Mouse (Mus musculus): ENCODE data around the gene Msantd3. TPM values are rescaled to one million over a fixed set of nuclear protein-coding genes. Genes with fewer than 3 reads are reported as not detected.

The Msantd3 gene
- total RNA-seq (2021), result 10 to 100 TPM; 22.0 to 22.6 TPM
- long read RNA-seq, experiment 1, transcript Msantd3-203 (3 exons, 1,597 nt), result major isoform, 42 of 51 reads
- long read RNA-seq, experiment 1, partial matches to known transcripts, result 1 of 51 reads
- long read RNA-seq, experiment 1, other reads (novel, unspliced or antisense), result 4 of 51 reads
- long read RNA-seq, experiment 2, transcript Msantd3-203 (3 exons, 1,597 nt), result major isoform, 24 of 30 reads
- long read RNA-seq, experiment 2, partial matches to known transcripts, result 1 of 30 reads
- long read RNA-seq, experiment 2, other reads (novel, unspliced or antisense), result 1 of 30 reads

DNA sequence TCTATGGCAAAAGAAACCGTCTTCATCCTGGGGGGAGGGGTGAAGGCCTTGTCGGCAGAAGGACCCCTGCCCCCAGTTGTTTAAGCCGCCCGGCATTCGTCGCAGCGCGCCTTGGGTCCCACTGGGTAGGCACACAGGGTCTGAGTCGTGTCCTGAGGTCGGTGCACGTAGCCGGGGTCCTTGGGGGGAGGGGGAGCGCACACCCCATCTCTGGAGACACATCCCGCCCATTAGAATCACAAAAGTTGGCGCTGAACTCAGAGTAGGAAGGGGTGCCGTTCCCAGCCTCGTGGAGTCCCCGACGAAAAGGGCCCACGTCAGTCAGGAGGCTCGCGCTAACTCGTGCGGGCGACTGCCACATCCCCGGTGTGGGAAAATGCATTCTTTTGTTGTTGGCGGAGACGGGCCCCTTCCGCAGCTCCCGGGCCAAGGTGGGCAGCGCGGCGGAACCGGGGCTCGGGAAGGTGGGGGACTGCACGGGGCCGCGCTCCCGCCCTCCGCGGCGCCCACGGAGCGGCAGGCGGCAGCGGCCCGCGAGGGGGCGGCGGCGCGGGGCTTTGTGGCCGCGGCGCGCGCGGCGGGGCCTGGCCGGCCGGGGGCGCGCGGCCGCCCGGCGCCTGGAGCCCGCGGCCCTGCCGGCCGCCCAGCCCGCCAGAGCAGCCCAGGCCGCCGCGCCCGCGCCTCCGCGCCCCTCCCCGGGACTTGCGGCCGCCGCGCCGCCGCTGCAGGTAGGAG lies at the start of gene Msantd3:
Msantd3 (plus strand) TSS at position 95 of the 735 bp plus-strand sequence.
- DNase-seq, result peak; percentile 56

- DNase-seq, result no peak
These were observed 48.4 kb upstream of the Msantd3 start for GRCm38 (mm10) chr4:48491290-48491743.

GRCm38 (mm10) chr4:48492510-48492909 lies 47.2 kb upstream of the Msantd3 start:
- DNase-seq, result no peak

DNA sequence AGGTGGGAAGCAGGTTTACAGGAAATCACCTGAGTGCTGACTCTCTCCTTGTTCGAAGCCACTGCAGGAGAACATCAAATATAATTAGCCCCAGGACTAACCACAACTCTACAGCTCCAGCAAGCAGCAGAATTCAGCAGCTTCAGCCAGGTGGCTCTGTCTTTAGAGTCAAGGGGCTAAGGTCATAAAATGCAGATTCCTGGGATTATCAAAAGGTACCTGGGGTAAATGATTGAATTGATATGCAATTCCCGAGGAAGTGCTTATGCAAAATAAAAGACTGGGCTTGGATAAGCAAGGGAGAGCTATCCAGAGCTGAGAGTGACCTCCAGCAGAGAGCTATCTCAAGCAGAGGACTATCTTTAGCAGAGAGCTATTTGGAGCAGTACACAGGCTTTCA lies 28.9 kb upstream of the Msantd3 start:
- no peak for DNase-seq

DNA sequence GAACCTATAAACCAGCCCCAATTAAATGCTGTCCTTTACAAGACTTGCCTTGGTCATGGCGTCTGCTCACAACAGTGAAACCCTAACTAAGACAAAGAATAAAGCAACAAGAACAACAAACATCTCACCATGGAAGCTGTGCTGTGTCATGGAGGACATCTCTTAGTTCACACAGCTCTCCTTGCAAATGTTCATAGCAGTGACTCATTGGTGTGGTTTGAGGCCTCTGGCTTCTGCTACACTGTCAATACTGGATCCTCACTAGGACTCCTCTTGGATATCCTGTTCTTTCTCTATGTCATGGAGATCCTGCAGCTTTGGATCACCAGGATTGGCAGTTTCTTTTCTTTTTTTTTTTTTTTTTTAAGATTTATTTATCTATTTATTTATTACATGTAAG lies 10.2 kb upstream of the Msantd3 start:
- no peak for DNase-seq

DNA sequence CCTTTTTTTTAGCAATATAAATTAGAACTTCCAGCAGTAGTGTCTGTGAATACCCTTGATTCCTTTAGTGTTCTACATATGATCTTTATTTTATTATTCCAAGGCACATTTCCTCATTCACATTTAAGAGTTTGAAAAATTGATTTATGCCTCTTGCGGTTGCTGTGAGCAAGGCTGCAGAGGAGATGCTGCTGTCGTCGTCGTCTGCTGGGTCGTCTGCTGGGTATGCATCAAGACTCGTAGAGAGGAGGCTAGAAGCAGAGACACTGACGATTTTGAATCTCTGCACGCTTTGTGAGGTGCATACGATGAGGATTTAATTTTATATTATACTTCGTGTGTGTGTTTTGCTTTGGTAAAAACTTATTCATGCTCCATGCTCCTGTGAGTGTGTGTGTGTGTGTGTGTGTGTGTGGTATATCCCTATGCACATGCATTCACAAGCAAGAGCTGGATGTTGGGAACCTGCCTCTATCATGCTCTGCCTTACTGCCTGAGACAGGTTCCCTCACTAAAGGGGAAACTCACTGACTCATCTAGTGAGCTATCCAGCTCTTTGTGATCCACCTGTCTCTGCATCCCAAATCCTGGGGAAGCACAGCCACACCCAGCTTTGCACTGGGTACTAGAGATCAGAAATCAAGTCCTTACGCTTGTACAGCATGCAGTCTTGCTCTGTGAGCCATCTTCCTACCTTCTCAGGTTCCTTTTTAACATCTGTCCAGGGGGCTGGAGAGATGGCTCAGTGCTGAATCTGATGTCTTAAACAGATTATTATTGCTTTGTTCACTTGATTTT lies 7.7 kb upstream of the Msantd3 start:
- no peak for DNase-seq

GRCm38 (mm10) chr4:48536275-48536674 lies 3.5 kb upstream of the Msantd3 start:
- no peak for DNase-seq

- no peak for DNase-seq
These were observed 2.7 kb upstream of the Msantd3 start for GRCm38 (mm10) chr4:48537024-48537423.

- DNase-seq, result no peak
These were observed 1.2 kb upstream of the Msantd3 start for GRCm38 (mm10) chr4:48538581-48538980.

DNA sequence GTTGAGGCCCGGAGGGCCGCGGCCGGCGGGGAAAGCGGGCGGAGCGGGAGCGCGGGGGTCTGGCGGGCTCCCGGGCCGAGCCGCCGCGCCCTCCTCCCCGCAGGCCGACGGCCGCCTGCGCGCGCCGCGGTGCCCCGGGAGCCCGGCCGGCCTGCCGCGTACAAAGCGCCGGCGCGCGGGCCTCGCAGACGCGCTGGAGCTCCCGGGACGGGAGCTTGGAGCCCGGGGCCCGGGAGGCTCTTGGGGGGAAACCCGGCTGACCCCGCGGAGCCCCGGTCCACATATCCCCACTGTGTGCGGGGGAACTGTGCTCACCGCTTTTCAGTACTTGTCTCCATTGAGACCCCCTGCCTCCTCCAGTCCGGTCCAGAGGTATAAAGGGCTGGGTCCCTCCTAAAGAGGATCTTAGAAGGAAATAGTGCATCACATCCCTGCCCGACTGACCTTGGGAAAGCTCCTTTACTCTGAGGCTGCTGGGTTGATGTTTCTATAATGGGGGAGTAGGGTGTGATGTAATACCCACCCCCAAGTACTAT lies 909 bp downstream of the Msantd3 start:
- DNase-seq, result peak; percentile 49

DNA sequence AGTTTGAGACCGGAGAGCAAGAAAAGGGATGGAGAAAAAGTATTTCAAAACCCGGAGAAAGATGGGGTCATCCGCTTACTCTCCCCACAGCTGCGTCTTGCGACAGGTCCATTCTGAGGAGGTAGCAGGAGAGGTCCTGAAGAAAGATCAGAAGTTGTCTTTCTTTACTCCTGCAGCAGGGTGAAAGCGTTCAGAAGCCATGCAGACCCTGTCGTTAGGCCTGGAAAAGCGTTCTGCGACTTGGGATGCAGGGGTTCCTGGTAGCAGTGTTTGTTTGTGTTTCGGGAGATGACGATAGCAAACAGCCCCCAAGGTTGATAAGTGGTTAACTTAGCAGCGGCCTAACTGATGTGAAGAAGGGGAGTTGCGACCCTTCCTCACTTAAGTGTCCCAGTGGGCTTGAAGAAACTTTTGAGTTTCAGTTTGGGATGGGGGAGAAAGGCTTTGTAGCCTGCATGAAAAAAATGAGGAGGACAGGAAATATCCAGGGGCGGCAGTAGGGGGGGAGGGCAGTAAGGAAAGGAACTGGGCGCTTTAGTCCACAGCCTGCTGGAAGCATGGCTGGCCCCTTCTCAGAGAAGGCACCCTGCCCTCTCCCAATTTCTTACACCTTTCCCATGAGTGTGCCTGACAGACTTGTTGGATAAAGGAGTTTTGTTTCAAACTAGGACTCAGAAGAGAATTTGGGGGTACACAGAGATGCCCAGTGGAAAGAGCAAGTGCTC lies 2.0 kb downstream of the Msantd3 start:
- DNase-seq, result no peak

DNA sequence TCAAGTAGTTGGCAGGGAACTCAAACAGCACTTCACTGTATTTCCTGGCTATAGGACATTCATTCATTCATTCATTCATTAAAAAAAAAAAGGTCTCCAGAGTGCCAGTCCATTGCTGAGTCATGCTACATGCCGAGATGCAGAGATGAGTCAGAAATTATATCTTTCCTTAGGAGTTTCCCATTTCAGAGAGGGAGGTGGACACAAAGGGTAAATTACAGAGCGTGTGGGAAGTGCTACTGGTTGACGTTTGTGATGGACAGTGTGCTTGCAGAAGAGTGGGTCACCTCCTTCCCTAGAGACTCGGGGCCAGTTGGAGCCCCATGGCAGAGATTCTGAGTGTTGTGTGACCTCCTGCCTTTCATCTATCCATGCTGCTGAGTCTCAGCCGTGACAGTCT lies 2.6 kb downstream of the Msantd3 start:
- no peak for DNase-seq

GRCm38 (mm10) chr4:48543071-48543865 lies 3.5 kb downstream of the Msantd3 start:
- DNase-seq, result no peak

DNA sequence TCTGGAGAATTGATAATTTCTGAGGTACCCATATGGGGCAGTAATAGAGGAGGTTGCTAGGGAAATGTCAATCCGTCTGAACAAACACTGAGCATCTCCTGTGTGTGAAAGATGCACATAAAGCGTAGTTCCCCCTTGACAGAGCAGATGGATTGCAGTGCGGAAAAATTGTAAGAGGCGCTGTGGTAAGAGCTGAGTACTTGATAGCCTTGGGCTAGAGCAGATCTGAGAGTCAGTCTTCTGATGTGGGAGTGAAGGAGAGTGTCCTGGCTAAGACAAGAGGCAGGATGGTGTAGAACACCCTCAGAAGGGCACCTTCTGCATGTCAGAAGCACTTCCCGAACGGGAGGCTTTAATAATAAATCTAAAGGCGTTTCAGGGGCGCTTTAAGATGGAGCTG lies 4.4 kb downstream of the Msantd3 start:
- no peak for DNase-seq

- DNase-seq, result no peak
These were observed 6.2 kb downstream of the Msantd3 start for GRCm38 (mm10) chr4:48545966-48546365.

DNA sequence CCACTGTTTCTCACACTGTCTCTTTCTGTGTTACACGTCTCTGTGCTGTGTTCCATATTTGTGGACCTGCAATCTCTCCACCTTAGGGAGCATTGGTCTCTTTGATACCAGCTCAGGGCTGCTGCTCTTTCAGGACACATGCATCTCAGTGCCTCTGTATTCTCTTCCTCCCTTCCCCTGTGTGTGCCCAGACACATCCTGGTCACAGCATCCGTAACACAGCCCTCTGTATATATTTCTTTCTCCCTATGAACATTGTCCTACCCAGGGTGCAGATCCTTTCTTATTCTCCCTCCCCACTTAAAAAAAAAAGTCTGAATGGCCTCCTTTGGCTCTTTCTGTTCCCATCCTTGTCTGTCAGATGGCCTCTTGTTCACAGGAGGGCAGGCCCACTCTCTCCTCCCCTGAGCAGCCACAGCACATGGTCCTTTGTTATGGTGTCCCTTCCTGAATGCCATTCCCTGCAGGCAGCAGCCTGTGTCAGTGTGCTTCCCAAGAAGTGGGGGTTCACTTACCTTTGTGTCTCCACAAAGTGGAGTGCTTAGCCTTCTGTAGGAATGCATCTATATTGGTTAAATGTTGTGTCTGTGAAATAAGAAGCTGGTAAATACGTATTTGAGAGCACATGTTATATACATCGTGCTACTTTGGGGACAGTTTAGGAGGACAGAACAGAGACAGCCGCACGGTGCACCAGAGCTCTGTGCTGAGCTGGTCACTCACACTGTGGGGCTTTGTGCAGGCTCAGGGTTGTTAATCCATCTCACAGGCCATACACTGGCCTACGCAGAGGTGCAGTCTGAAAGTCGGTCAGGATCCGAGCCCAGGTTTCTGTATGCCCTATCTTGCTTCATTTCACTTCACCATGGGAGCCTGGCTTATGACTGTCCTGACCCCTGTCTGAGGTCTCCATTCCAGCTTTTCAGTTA lies 7.1 kb downstream of the Msantd3 start:
- no peak for DNase-seq

DNA sequence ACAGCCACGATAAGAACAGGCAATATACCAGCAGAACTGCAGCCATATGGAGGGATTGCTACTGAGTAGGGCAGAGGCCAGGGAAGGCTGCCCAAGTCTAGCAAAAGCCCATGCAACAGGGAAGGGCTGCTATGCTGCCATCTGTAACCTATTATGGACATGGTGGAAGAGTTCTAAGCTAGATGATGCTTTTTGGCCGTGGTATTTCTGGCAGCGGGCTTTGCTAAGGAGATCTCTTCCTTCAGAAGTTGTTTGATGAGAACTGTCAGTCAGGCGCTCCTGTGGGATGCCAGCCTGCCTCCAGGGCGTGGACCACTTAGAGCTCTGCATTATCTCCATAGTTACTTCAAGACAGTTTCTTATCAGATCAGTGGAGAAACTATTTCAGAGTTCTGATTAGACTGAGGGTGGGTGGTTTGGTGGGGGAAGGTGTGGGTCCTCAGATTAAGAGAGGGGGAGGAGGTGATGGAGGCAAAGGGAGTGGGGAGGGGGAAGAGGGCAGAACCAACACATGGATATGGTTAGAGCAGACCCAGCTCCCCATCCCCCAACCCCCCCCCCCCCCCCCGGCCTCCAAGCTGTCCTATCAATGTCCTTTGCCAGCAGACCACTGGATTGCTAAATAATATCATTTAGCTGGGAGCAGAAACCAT lies 8.8 kb downstream of the Msantd3 start:
- DNase-seq, result no peak

- no peak for DNase-seq
These were observed 9.9 kb downstream of the Msantd3 start for GRCm38 (mm10) chr4:48549661-48550060.

DNA sequence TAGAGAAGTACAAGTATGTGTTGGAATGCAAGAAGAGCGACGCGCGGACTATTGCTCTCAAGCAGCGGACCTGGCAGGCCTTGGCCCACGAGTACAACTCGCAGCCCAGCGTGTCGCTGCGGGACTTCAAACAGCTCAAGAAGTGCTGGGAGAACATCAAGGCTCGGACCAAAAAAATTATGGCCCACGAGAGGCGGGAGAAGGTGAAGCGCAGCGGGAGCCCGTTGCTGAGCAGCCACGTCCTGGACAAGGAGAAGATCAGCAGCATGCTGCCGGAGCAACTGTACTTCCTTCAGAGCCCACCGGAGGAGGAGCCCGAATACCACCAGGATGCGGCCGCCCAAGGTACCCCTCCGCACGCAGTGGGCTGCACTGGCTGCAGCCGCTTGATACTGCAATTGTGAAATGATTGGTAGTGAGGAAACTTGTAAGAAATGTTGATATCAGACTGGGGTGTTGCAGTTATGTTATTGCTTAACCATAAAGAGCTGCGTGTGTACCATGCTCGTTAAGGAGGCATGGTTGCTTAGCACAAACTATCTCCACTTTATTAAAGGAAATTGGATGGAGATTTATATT lies 12.8 kb downstream of the Msantd3 start:
- no peak for DNase-seq

All from gastrocnemius, postnatal 10 days (tissue).